Mouse (Mus musculus) right cerebral cortex, postnatal 14 days (tissue): Measurements from ENCODE around the gene Slc2a3.

Experiments used
- DNase-seq: peaks from one replicate; pipeline ENCODE4 v3.0.0; 2022

The Slc2a3 gene

GRCm38 (mm10) chr6:122801301-122801800 is at the start of gene Slc2a3:
Gene Slc2a3 (minus strand): TSS chr6:122801640.
- peak; percentile 46 for DNase-seq

GRCm38 (mm10) chr6:122843759-122844158 is 42.3 kb upstream of the Slc2a3 start:
- DNase-seq = no peak

GRCm38 (mm10) chr6:122837539-122837938 is 36.1 kb upstream of the Slc2a3 start:
- DNase-seq = no peak

GRCm38 (mm10) chr6:122836974-122837373 is 35.5 kb upstream of the Slc2a3 start:
- DNase-seq = no peak

- DNase-seq = no peak
Observed at GRCm38 (mm10) chr6:122834365-122834764, 32.9 kb upstream of the Slc2a3 start.

GRCm38 (mm10) chr6:122832880-122833279 is 31.4 kb upstream of the Slc2a3 start:
- no peak for DNase-seq

GRCm38 (mm10) chr6:122828086-122828485 is 26.6 kb upstream of the Slc2a3 start:
- no peak for DNase-seq

GRCm38 (mm10) chr6:122825923-122826742 is 24.7 kb upstream of the Slc2a3 start:
- DNase-seq = peak; percentile 79

GRCm38 (mm10) chr6:122825166-122825565 is 23.7 kb upstream of the Slc2a3 start:
- DNase-seq = no peak

- DNase-seq = no peak
Observed at GRCm38 (mm10) chr6:122824086-122824485, 22.6 kb upstream of the Slc2a3 start.

- DNase-seq = no peak
Observed at GRCm38 (mm10) chr6:122821822-122822221, 20.4 kb upstream of the Slc2a3 start.

GRCm38 (mm10) chr6:122820799-122821650 is 19.6 kb upstream of the Slc2a3 start:
- DNase-seq = no peak

- no peak for DNase-seq
Observed at GRCm38 (mm10) chr6:122820071-122820798, 18.8 kb upstream of the Slc2a3 start.

- DNase-seq = peak; percentile 67
Observed at GRCm38 (mm10) chr6:122819306-122820070, 18.0 kb upstream of the Slc2a3 start, which contains the start of gene Foxj2. Gene Foxj2 (plus strand): TSS chr6:122819914.

GRCm38 (mm10) chr6:122813640-122814039 is 12.2 kb upstream of the Slc2a3 start:
- DNase-seq = no peak

GRCm38 (mm10) chr6:122812716-122813115 is 11.3 kb upstream of the Slc2a3 start:
- no peak for DNase-seq

GRCm38 (mm10) chr6:122811771-122812600 is 10.5 kb upstream of the Slc2a3 start:
- no peak for DNase-seq

- peak; percentile 89 for DNase-seq
Observed at GRCm38 (mm10) chr6:122811280-122811652, 9.8 kb upstream of the Slc2a3 start.

GRCm38 (mm10) chr6:122810615-122811279 is 9.3 kb upstream of the Slc2a3 start:
- DNase-seq = peak; percentile 96

GRCm38 (mm10) chr6:122810022-122810614 is 8.7 kb upstream of the Slc2a3 start:
- DNase-seq = no peak
